ENCODE assay signal across 13 mouse cellular contexts in genomic region chr7:43925985-43926384, GRCm38 (mm10). TPM values are rescaled to one million over a fixed set of nuclear protein-coding genes. Genes with fewer than 3 reads are reported as not detected.
DNase-seq lines count a peak whose midpoint lies in the region; ATAC-seq and TF ChIP-seq lines count a peak whose summit lies in the region.
"Had no signal": no experiment of that assay in that cellular context is flagged by ENCODE, and none has a peak within 500 bp of the region (broad histone marks: within the 10 kb centered on the region; RNA-seq: fewer than 3 reads in every experiment).

No protein-coding gene starts in this region.

- no peaks in the 10 kb centered on the region for H3K36me3 ChIP-seq in hindbrain, postnatal 0 days (ENCODE audit: insufficient read depth, low read length)
- H3K36me3 ChIP-seq in hindbrain, embryonic 12.5 days = no peaks in the 10 kb centered on the region
- H3K36me3 ChIP-seq in stomach, postnatal 0 days (ENCODE audit: control insufficient read depth, insufficient read depth, low read length) = no peaks in the 10 kb centered on the region

- H3K27me3 ChIP-seq in hindbrain, postnatal 0 days (ENCODE audit: insufficient read depth, low read length) = no peaks in the 10 kb centered on the region
- no peaks in the 10 kb centered on the region for H3K27me3 ChIP-seq in hindbrain, embryonic 12.5 days
- no peaks in the 10 kb centered on the region for H3K27me3 ChIP-seq in stomach, postnatal 0 days (ENCODE audit: control insufficient read depth, insufficient read depth, low read length)

- no peak for DNase-seq in hindbrain, postnatal 0 days (ENCODE audit: low spot score)
- DNase-seq in thymus, postnatal 4 days = peak; percentile 43
- DNase-seq in thymus, postnatal 36 days = no peak
- DNase-seq in embryo, embryonic 10.5 days (ENCODE audit: low spot score) = peak; percentile 45
- DNase-seq in stomach, postnatal 0 days (ENCODE audit: low spot score) = peak; percentile 26
- DNase-seq in right cerebral cortex, postnatal 25 days = no peak
- no peak for DNase-seq in spleen, adult 12 weeks (ENCODE audit: low spot score)
- DNase-seq: cerebellum, postnatal 36 days; thymus, adult 18-20 months had no signal

- H3K9me3 ChIP-seq in hindbrain, postnatal 0 days (ENCODE audit: low read length) = no peaks in the 10 kb centered on the region
- no peaks in the 10 kb centered on the region for H3K9me3 ChIP-seq in hindbrain, embryonic 12.5 days (replicated peaks)
- no peaks in the 10 kb centered on the region for H3K9me3 ChIP-seq in stomach, postnatal 0 days (ENCODE audit: control insufficient read depth, low read length)

- H3K4me1 ChIP-seq in hindbrain, postnatal 0 days (ENCODE audit: insufficient read depth, low read length) = no peaks in the 10 kb centered on the region
- no peaks in the 10 kb centered on the region for H3K4me1 ChIP-seq in hindbrain, embryonic 12.5 days
- no peaks in the 10 kb centered on the region for H3K4me1 ChIP-seq in stomach, postnatal 0 days (replicated peaks; ENCODE audit: control insufficient read depth, insufficient read depth)

- no peak for TF ChIP-seq EP300 in stomach, postnatal 0 days (optimal IDR thresholded peaks at IDR 0.05)

- no peak overlapping the region for H3K4me3 ChIP-seq in hindbrain, postnatal 0 days (ENCODE audit: low read length)
- H3K4me3 ChIP-seq in hindbrain, embryonic 12.5 days = no peak overlapping the region
- H3K4me3 ChIP-seq in stomach, postnatal 0 days (ENCODE audit: low read depth, low read length) = no peak overlapping the region

- H3K9ac ChIP-seq in hindbrain, postnatal 0 days (replicated peaks; ENCODE audit: low read length) = no peak overlapping the region
- no peak overlapping the region for H3K9ac ChIP-seq in hindbrain, embryonic 12.5 days
- H3K9ac ChIP-seq in stomach, postnatal 0 days (ENCODE audit: low read length) = no peak overlapping the region

- 65% methylated on average over 5 of the region's 5 CpGs for WGBS in hindbrain, postnatal 0 days
- 59% methylated on average over 5 of the region's 5 CpGs for WGBS in hindbrain, embryonic 12.5 days
- WGBS in stomach, postnatal 0 days = 76% methylated on average over 5 of the region's 5 CpGs

- TF ChIP-seq CTCF in hindbrain, postnatal 0 days (IDR thresholded peaks at IDR 0.05; ENCODE audit: low read depth) = peak; percentile 38; the same call in 1 of the 2 replicates
- TF ChIP-seq CTCF in stomach, postnatal 0 days (IDR thresholded peaks at IDR 0.05; ENCODE audit: low read depth) = peak; percentile 66

- ATAC-seq in hindbrain, postnatal 0 days = no peak
- no peak for ATAC-seq in hindbrain, embryonic 12.5 days (ENCODE audit: low FRiP score)
- ATAC-seq in stomach, postnatal 0 days (ENCODE audit: low FRiP score, low TSS enrichment) = no peak

- no peak overlapping the region for H3K27ac ChIP-seq in hindbrain, postnatal 0 days
- no peak overlapping the region for H3K27ac ChIP-seq in hindbrain, embryonic 12.5 days
- no peak overlapping the region for H3K27ac ChIP-seq in stomach, postnatal 0 days (replicated peaks)
- H3K27ac ChIP-seq: macrophage had no signal

- H3K4me2 ChIP-seq in hindbrain, postnatal 0 days (ENCODE audit: low read depth, low read length) = no peak overlapping the region
- no peak overlapping the region for H3K4me2 ChIP-seq in hindbrain, embryonic 12.5 days (replicated peaks)
- no peak overlapping the region for H3K4me2 ChIP-seq in stomach, postnatal 0 days (replicated peaks; ENCODE audit: low read depth)

RNA-seq across cellular contexts. Expression of gene Klk15, which starts 7.6 kb away (rescaled TPM):
- not detected in 2 replicates for total RNA-seq in hindbrain, postnatal 0 days (2014; rRNA removed)
- polyA plus RNA-seq in hindbrain, postnatal 0 days (2015; fragmentation: Nextera tagmentation; extraction: Ambion mirVana) = not detected in 2 replicates
- polyA plus RNA-seq in hindbrain, embryonic 12.5 days (2016; fragmentation: Nextera tagmentation; extraction: Ambion mirVana) = not detected in 2 replicates
- not detected in 2 replicates for polyA plus RNA-seq in stomach, postnatal 0 days (2015; fragmentation: Nextera tagmentation; extraction: Ambion mirVana)
- total RNA-seq: hematopoietic stem cell, adult 5-6 weeks; left cerebral cortex, adult 18-20 months had no signal
- polyA plus RNA-seq: macrophage had no signal

RNA-seq across cellular contexts. Expression of gene Klk1b8, which starts 24.5 kb away (rescaled TPM):
- total RNA-seq in hindbrain, postnatal 0 days (2014; rRNA removed) = not detected in 2 replicates
- 0.18 TPM in 1 of 2 replicates, not detected in the other for polyA plus RNA-seq in hindbrain, postnatal 0 days (2015; fragmentation: Nextera tagmentation; extraction: Ambion mirVana)
- polyA plus RNA-seq in hindbrain, embryonic 12.5 days (2016; fragmentation: Nextera tagmentation; extraction: Ambion mirVana) = not detected in 2 replicates
- not detected in 2 replicates for polyA plus RNA-seq in stomach, postnatal 0 days (2015; fragmentation: Nextera tagmentation; extraction: Ambion mirVana)
- total RNA-seq: hematopoietic stem cell, adult 5-6 weeks; left cerebral cortex, adult 18-20 months had no signal
- polyA plus RNA-seq: macrophage had no signal

RNA-seq across cellular contexts. Expression of gene Klk1b1, which starts 40.6 kb away (rescaled TPM):
- not detected in 2 replicates for total RNA-seq in hindbrain, postnatal 0 days (2014; rRNA removed)
- not detected in 2 replicates for polyA plus RNA-seq in hindbrain, postnatal 0 days (2015; fragmentation: Nextera tagmentation; extraction: Ambion mirVana)
- not detected in 2 replicates for polyA plus RNA-seq in hindbrain, embryonic 12.5 days (2016; fragmentation: Nextera tagmentation; extraction: Ambion mirVana)
- polyA plus RNA-seq in stomach, postnatal 0 days (2015; fragmentation: Nextera tagmentation; extraction: Ambion mirVana) = not detected in 2 replicates
- total RNA-seq: hematopoietic stem cell, adult 5-6 weeks; left cerebral cortex, adult 18-20 months had no signal

RNA-seq across cellular contexts. Expression of gene Klk4, which starts 45.0 kb away (rescaled TPM):
- 1.7 TPM in 2 replicates for total RNA-seq in hindbrain, postnatal 0 days (2014; rRNA removed)
- polyA plus RNA-seq in hindbrain, postnatal 0 days (2015; fragmentation: Nextera tagmentation; extraction: Ambion mirVana) = 2.7 and 3.1 TPM in 2 replicates
- 0.50 and 0.57 TPM in 2 replicates for polyA plus RNA-seq in hindbrain, embryonic 12.5 days (2016; fragmentation: Nextera tagmentation; extraction: Ambion mirVana)
- polyA plus RNA-seq in stomach, postnatal 0 days (2015; fragmentation: Nextera tagmentation; extraction: Ambion mirVana) = not detected in 2 replicates
- total RNA-seq: hematopoietic stem cell, adult 5-6 weeks; left cerebral cortex, adult 18-20 months had no signal
- polyA plus RNA-seq: macrophage had no signal

RNA-seq across cellular contexts. Expression of gene Klk1b9, which starts 49.9 kb away (rescaled TPM):
- total RNA-seq in hindbrain, postnatal 0 days (2014; rRNA removed) = not detected in 2 replicates
- polyA plus RNA-seq in hindbrain, postnatal 0 days (2015; fragmentation: Nextera tagmentation; extraction: Ambion mirVana) = not detected in 2 replicates
- not detected in 2 replicates for polyA plus RNA-seq in hindbrain, embryonic 12.5 days (2016; fragmentation: Nextera tagmentation; extraction: Ambion mirVana)
- polyA plus RNA-seq in stomach, postnatal 0 days (2015; fragmentation: Nextera tagmentation; extraction: Ambion mirVana) = not detected in 2 replicates
- total RNA-seq: hematopoietic stem cell, adult 5-6 weeks; left cerebral cortex, adult 18-20 months had no signal
- polyA plus RNA-seq: macrophage had no signal

Comparison
In these comparisons a context has a peak if more than half of its experiments do, and no peak if none do; other contexts are left out.
1. DNase-seq: peak in thymus, postnatal 4 days (single experiment), embryo, embryonic 10.5 days (single experiment) and stomach, postnatal 0 days (single experiment); none in hindbrain, postnatal 0 days (single experiment), thymus, postnatal 36 days (0 of 2), right cerebral cortex, postnatal 25 days (single experiment) and spleen, adult 12 weeks (single experiment).